Mouse (Mus musculus) forebrain, embryonic 14.5 days (tissue): Measurements from ENCODE around the gene Pigq. TPM values are rescaled to one million over a fixed set of nuclear protein-coding genes. Genes with fewer than 3 reads are reported as not detected.
A peak's percentile ranks its signal among the peaks of the same experiment; 100 is the strongest.

ENCODE experiments used
- ATAC-seq: fragments of 200-750 bp; cut with Nextera tagmentation; 2 replicates; pipeline ENCODE4 v1.8.0; 2017; ENCODE audit warnings: mild to moderate bottlenecking, moderate library complexity
- DNase-seq: peaks from one replicate; pipeline ENCODE4 v3.0.0-alpha.2; 2015; ENCODE audit warnings: low spot score
- H3K27ac ChIP-seq: fragments of 300-500 bp; sonication (generic); 2 replicates; pipeline ENCODE4 v1.5.1; 2014; ENCODE audit warnings: low read depth, mild to moderate bottlenecking, control low read depth, low read length, moderate library complexity
- H3K27me3 ChIP-seq: fragments of 300-500 bp; sonication (generic); replicated peaks from 2 replicates; pipeline ENCODE4 v1.6.1; 2014; ENCODE audit warnings: low read length, control low read depth, mixed read lengths; ENCODE audit not compliant: control insufficient read depth, insufficient read depth
- H3K36me3 ChIP-seq: fragments of 300-500 bp; sonication (generic); 2 replicates; pipeline ENCODE4 v1.6.1; 2014; ENCODE audit warnings: low read length, control low read depth; ENCODE audit not compliant: control insufficient read depth, insufficient read depth
- H3K4me1 ChIP-seq: fragments of 300-500 bp; sonication (generic); 2 replicates; pipeline ENCODE4 v1.6.1; 2014; ENCODE audit warnings: antibody characterized with exemption, low read length, control low read depth; ENCODE audit not compliant: control insufficient read depth, insufficient read depth
- H3K4me2 ChIP-seq: fragments of 300-500 bp; sonication (generic); 2 replicates; pipeline ENCODE4 v1.6.1; 2014; ENCODE audit warnings: mild to moderate bottlenecking, control low read depth, low read length
- H3K4me3 ChIP-seq: fragments of 300-500 bp; sonication (generic); 2 replicates; pipeline ENCODE4 v1.5.1; 2014; ENCODE audit warnings: low read depth, low read length, control low read depth
- H3K9ac ChIP-seq: fragments of 300-500 bp; sonication (generic); 2 replicates; pipeline ENCODE4 v1.6.1; 2014; ENCODE audit warnings: mild to moderate bottlenecking, low read length, control low read depth, moderate library complexity
- H3K9me3 ChIP-seq: fragments of 300-500 bp; sonication (generic); replicated peaks from 2 replicates; pipeline ENCODE4 v1.6.1; 2016; ENCODE audit warnings: low read length, control low read depth, mixed read lengths; ENCODE audit not compliant: control insufficient read depth
- WGBS: fragments of 180-500 bp; shearing (Covaris S2); extraction: QIAGEN DNeasy Blood & Tissue Kit; methylation state at CpG from one replicate; pipeline ENCODE4 v1.1.7; 2014; 5-methylcytosine and 5-hydroxymethylcytosine counted together
- polyA plus RNA-seq: library from polyadenylated mRNA; unstranded; fragments of >200 nt; fragmentation: Nextera tagmentation; extraction: Ambion mirVana; gene quantifications from 2 replicates; pipeline ENCODE4 v1.2.1, GENCODE M21; 2014

Pigq gene
- polyA plus RNA-seq, 1 experiment from 2014 or later = 49.5 TPM

- H3K36me3 ChIP-seq = peaks cover 53% of the 10 kb centered on the region
- no peak overlapping the region for H3K9ac ChIP-seq
- 97% methylated on average over 5 of the region's 5 CpGs for WGBS
- H3K4me2 ChIP-seq = no peak overlapping the region
- H3K4me3 ChIP-seq = no peak overlapping the region
- no peaks in the 10 kb centered on the region for H3K27me3 ChIP-seq
- H3K27ac ChIP-seq = no peak overlapping the region
- no peaks in the 10 kb centered on the region for H3K4me1 ChIP-seq
- no peaks in the 10 kb centered on the region for H3K9me3 ChIP-seq
- ATAC-seq (no peak), DNase-seq (no peak)
These were observed 16.8 kb upstream of the Pigq start for GRCm38 (mm10) chr17:25961566-25961965.

DNA sequence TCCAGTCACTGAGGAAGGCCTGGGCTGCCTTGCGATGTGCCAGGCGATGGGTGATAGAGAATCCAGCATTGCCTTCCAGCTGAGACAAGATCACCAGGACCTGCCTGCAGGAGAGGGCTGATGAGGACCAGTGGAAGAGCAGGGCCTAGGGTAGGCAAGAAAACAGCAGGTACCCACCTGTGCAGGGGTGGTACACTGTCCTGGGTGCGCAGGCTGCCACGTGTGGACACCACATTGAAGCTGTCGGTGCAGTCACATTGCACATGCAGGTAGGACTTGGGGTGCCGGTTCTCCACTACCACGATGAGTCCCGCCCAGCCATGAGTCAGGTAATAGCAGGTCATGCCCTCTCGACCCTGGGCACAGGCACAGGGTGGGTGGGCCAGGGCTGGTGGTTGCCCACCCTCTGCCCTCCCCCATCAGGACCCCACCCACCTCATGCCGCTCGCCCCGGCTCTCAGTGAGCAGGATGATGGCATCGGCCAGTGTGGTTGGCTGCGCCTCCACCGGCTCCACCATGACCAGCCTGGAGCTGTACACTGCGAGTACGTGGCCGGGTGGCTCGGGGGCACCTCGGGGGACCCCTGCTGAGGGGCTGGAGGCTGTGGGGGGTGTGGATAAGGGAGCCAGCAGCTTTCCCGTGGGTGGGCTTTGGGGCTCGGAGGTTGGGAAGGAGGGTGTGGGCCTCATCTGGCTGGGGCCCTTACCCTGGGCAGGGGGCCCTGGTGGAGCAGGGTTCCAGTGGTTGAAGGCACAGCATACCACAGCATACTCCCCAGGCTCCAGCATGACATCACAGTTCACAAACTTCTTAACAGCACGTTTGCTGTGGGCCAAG, 15.1 kb upstream of the Pigq start:
- Histone ChIP-seq H3K27ac (no peak overlapping the region), H3K9ac (no peak overlapping the region), H3K36me3 (peaks cover 51% of the 10 kb centered on the region), H3K4me2 (no peak overlapping the region), H3K9me3 (no peaks in the 10 kb centered on the region), H3K4me1 (no peaks in the 10 kb centered on the region), H3K4me3 (no peak overlapping the region), H3K27me3 (no peaks in the 10 kb centered on the region)
- WGBS = 92% methylated on average over 23 of the region's 23 CpGs
- DNase-seq (no peak), ATAC-seq (no peak)

- Histone ChIP-seq H3K9ac (no peak overlapping the region), H3K36me3 (peaks cover 45% of the 10 kb centered on the region), H3K4me3 (no peak overlapping the region), H3K9me3 (no peaks in the 10 kb centered on the region), H3K4me1 (no peaks in the 10 kb centered on the region), H3K27me3 (no peaks in the 10 kb centered on the region), H3K27ac (no peak overlapping the region), H3K4me2 (no peak overlapping the region)
- no peak for ATAC-seq
- WGBS = 94% methylated on average over 10 of the region's 11 CpGs
- DNase-seq = no peak
These were observed 14.2 kb upstream of the Pigq start for GRCm38 (mm10) chr17:25958771-25959494.

DNA sequence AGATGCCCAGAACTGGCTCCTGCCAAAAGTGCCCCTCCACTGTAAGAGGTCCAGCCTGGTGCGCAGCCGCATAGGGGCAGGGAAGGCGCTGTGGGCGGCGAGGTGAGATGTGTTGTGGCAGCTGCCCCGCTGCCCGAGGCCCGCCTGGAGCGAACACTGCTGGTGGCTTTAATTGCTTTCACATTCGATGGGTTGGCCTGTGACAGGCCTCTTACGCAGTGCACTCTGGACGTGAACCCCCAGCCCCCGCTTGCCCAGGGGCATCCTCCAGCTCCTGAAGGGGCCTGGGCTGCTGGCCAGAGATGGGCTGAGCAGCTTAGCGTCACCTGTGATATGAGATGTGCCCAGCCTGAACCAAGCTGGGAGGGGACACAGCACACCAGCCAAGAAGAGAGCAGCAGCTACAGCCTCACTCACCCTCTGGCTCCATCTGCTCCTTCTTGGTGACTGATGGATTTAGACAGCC, 12.9 kb upstream of the Pigq start:
- ATAC-seq (peak; percentile 23; the same call in 1 of the 2 replicates), DNase-seq (no peak)
- Histone ChIP-seq H3K36me3 (peaks cover 40% of the 10 kb centered on the region), H3K4me3 (no peak overlapping the region), H3K9ac (no peak overlapping the region), H3K4me1 (no peaks in the 10 kb centered on the region), H3K27me3 (peaks cover 8% of the 10 kb centered on the region), H3K4me2 (no peak overlapping the region), H3K27ac (no peak overlapping the region), H3K9me3 (no peaks in the 10 kb centered on the region)
- WGBS = 76% methylated on average over 14 of the region's 14 CpGs

- Histone ChIP-seq H3K4me1 (no peaks in the 10 kb centered on the region; the same call in 1 of the 2 replicates), H3K9ac (no peak overlapping the region), H3K4me2 (no peak overlapping the region), H3K36me3 (peaks cover 39% of the 10 kb centered on the region), H3K4me3 (no peak overlapping the region), H3K9me3 (no peaks in the 10 kb centered on the region), H3K27me3 (peaks cover 18% of the 10 kb centered on the region), H3K27ac (no peak overlapping the region)
- ATAC-seq = no peak
- DNase-seq = no peak
- WGBS = 83% methylated on average over 7 of the region's 7 CpGs
These were observed 11.9 kb upstream of the Pigq start for GRCm38 (mm10) chr17:25956631-25957030.

DNA sequence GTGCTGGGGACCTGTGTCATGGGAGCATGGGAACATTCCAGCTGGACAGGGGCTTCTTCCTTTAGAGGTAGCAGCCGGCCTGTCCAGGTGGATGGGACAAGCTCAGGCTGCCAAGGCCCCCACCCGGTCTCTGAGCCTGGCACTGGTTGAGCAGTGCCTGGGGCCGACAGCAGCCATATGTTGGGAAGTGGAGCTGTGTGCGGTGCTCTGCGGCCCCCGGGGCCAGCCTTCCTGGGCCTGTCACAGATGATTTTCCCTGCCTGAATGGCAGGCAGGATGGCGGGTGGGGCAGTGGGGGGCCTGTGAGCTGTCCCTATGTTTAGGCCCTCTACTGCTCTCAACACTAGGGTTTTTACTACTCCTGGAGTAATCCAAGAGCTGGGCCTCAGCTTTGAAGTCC, 11.5 kb upstream of the Pigq start:
- WGBS = 80% methylated on average over 7 of the region's 7 CpGs
- no peak for ATAC-seq
- no peak overlapping the region for H3K27ac ChIP-seq
- H3K36me3 ChIP-seq = peaks cover 36% of the 10 kb centered on the region
- no peak overlapping the region for H3K9ac ChIP-seq
- H3K4me2 ChIP-seq = no peak overlapping the region
- H3K4me3 ChIP-seq = no peak overlapping the region
- no peak for DNase-seq
- no peaks in the 10 kb centered on the region; the same call in 1 of the 2 replicates for H3K4me1 ChIP-seq
- H3K27me3 ChIP-seq = peaks cover 22% of the 10 kb centered on the region
- H3K9me3 ChIP-seq = no peaks in the 10 kb centered on the region

GRCm38 (mm10) chr17:25955736-25956135, 11.0 kb upstream of the Pigq start:
- Histone ChIP-seq H3K4me3 (no peak overlapping the region), H3K4me1 (no peaks in the 10 kb centered on the region; the same call in 1 of the 2 replicates), H3K4me2 (no peak overlapping the region), H3K27me3 (peaks cover 27% of the 10 kb centered on the region), H3K9me3 (no peaks in the 10 kb centered on the region), H3K36me3 (peaks cover 34% of the 10 kb centered on the region), H3K9ac (no peak overlapping the region), H3K27ac (no peak overlapping the region)
- 79% methylated on average over 3 of the region's 3 CpGs for WGBS
- DNase-seq = no peak
- no peak for ATAC-seq

DNA sequence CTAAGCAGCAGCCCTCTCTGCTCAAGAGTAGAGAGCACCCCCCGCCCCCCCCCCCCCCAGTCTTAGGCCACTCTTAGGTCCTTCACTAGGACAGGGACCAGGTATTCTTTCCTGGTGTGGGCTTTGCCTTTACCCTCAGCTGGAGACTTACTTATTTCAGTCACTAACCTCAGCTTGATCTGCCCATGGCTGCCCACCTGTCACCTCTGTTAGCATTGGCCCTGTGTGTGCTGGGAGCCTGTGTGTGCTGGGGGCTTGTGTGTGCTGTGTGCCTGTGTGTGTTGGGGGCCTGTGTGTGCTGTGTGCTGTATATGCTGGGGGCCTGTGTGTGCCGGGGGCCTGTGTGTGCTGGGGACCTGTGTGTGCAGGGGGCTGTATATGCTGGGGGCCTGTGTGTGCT, 9.9 kb upstream of the Pigq start:
- Histone ChIP-seq H3K4me3 (no peak overlapping the region), H3K4me2 (no peak overlapping the region), H3K27me3 (peaks cover 35% of the 10 kb centered on the region), H3K9me3 (no peaks in the 10 kb centered on the region), H3K36me3 (peaks cover 24% of the 10 kb centered on the region), H3K9ac (no peak overlapping the region), H3K27ac (no peak overlapping the region), H3K4me1 (no peaks in the 10 kb centered on the region; the same call in 1 of the 2 replicates)
- 100% methylated on average over 1 of the region's 2 CpGs for WGBS
- DNase-seq (no peak), ATAC-seq (no peak)

GRCm38 (mm10) chr17:25953161-25953560, 8.4 kb upstream of the Pigq start:
- peaks cover 9% of the 10 kb centered on the region; the same call in 1 of the 2 replicates for H3K36me3 ChIP-seq
- H3K4me3 ChIP-seq = no peak overlapping the region
- DNase-seq (no peak), ATAC-seq (no peak)
- H3K9me3 ChIP-seq = no peaks in the 10 kb centered on the region
- H3K4me1 ChIP-seq = no peaks in the 10 kb centered on the region; the same call in 1 of the 2 replicates
- H3K9ac ChIP-seq = no peak overlapping the region
- no peak overlapping the region for H3K27ac ChIP-seq
- 80% methylated on average over 5 of the region's 5 CpGs for WGBS
- H3K4me2 ChIP-seq = no peak overlapping the region
- H3K27me3 ChIP-seq = peaks cover 35% of the 10 kb centered on the region
